Mouse (Mus musculus): ENCODE measurements at regions not wholly inside any gene's neighbourhood (a gene's known extent, or its start where the extent isn't known, plus 50 kb on each side); places are given as distances from the start of the nearest gene placed in this dataset.

- no peaks in the 10 kb centered on the region for H3K9me3 ChIP-seq (replicated peaks)
- peak overlapping the region; percentile 26 for H3K4me3 ChIP-seq (replicated peaks)
- H3K36me3 ChIP-seq, result no peaks in the 10 kb centered on the region
- WGBS, result 33% methylated on average over 13 of the region's 13 CpGs
- peak overlapping the region; percentile 53 for H3K4me2 ChIP-seq
- ATAC-seq (replicated peaks; ENCODE audit: low FRiP score), result peak; percentile 36; the same call in 1 of the 2 replicates
- no peak overlapping the region for H3K9ac ChIP-seq
- H3K27me3 ChIP-seq, result no peaks in the 10 kb centered on the region
- no peak overlapping the region for H3K27ac ChIP-seq
- peaks cover 10% of the 10 kb centered on the region; the same call in 1 of the 2 replicates for H3K4me1 ChIP-seq
Observed at GRCm38 (mm10) chr4:12655457-12656228, 483.8 kb upstream of the Fam92a start.

GRCm38 (mm10) chr4:12654568-12655456 is 483.0 kb upstream of the Fam92a start:
- H3K9ac ChIP-seq, result no peak overlapping the region
- H3K27ac ChIP-seq, result no peak overlapping the region
- peak; percentile 67 for ATAC-seq (replicated peaks; ENCODE audit: low FRiP score)
- H3K9me3 ChIP-seq (replicated peaks), result no peaks in the 10 kb centered on the region
- H3K4me2 ChIP-seq, result peak overlapping the region; percentile 53
- no peaks in the 10 kb centered on the region for H3K27me3 ChIP-seq
- peak overlapping the region; percentile 26 for H3K4me3 ChIP-seq (replicated peaks)
- 39% methylated on average over 12 of the region's 12 CpGs for WGBS
- peaks cover 10% of the 10 kb centered on the region; the same call in 1 of the 2 replicates for H3K4me1 ChIP-seq
- H3K36me3 ChIP-seq, result no peaks in the 10 kb centered on the region

DNA sequence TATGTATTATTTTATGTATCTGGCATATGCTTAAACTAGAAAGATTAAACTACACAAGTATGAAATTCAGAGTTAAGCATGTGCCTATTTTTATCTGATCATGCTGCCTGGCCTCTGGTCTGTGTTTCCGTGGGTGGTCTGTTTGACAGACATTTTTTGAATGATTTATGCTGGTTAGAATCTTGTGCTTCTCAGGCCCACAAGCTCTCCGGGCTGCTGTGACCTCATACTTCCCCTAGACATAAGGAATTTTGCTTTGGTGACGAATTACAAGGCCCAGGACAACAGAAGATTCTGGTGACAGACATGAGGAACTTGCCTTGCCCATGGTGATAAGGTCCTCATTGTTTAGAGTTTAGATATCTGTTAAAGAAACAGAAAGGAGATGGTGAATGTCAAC is 475.9 kb upstream of the Fam92a start:
- H3K36me3 ChIP-seq, result no peaks in the 10 kb centered on the region
- no peak for ATAC-seq (replicated peaks; ENCODE audit: low FRiP score)
- H3K9ac ChIP-seq, result no peak overlapping the region
- no peaks in the 10 kb centered on the region for H3K9me3 ChIP-seq (replicated peaks)
- WGBS, result 30% methylated on average over 3 of the region's 3 CpGs
- no peak overlapping the region for H3K27ac ChIP-seq
- H3K4me1 ChIP-seq, result peaks cover 2% of the 10 kb centered on the region; the same call in 1 of the 2 replicates
- no peak overlapping the region for H3K4me3 ChIP-seq (replicated peaks)
- H3K27me3 ChIP-seq, result no peaks in the 10 kb centered on the region
- no peak overlapping the region for H3K4me2 ChIP-seq

DNA sequence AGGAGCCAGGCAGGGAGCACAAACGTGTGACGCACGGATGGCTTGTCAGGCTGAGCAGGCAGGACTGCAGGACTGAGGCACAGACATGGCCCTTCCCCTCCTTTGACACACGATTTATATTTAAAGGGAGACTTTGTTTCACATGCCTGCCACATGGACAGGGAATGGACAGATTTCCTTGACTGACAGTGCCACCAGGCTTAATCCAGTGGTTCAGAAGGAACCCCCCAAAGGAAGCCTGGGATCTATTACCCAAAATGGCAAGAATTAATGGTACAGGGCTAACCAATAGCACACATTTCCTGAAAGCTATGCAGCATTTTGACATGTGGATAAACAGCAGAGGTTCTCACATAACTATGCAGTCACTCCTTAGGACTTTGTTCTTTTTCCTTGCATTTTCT is 470.7 kb upstream of the Fam92a start:
- Histone ChIP-seq H3K4me2 (no peak overlapping the region), H3K27me3 (no peaks in the 10 kb centered on the region), H3K9ac (no peak overlapping the region), H3K27ac (0 out of 2 replicates have a peak overlapping the region, but pooled peaks have one; percentile 24), H3K9me3 (replicated peaks) (no peaks in the 10 kb centered on the region), H3K4me1 (peaks cover 7% of the 10 kb centered on the region; the same call in 1 of the 2 replicates), H3K36me3 (no peaks in the 10 kb centered on the region), H3K4me3 (replicated peaks) (no peak overlapping the region)
- peak; percentile 86 for ATAC-seq (replicated peaks; ENCODE audit: low FRiP score)
- 12% methylated on average over 4 of the region's 4 CpGs for WGBS

DNA sequence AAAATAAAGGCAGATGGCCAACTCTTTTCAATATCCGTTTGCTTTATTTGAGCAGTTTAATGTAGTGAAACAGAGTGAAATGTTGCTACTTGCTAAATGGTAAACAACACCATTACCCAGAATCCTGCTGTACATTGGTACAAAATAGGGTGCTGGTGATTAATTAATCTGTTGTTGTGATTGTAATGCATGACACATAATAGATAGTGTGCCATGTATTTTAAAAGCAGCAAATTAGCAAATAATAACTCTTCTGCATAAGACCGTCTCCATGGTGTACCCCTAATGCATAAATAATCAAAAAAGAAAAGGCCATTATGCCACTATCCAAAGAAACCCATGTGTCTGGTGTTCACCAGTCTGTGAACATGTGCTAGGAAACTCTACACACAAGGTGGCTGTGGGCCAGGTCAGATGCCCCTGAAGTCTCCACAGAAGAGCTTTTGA is 457.6 kb upstream of the Fam92a start:
- Histone ChIP-seq H3K27me3 (no peaks in the 10 kb centered on the region), H3K9ac (no peak overlapping the region), H3K4me2 (no peak overlapping the region), H3K36me3 (no peaks in the 10 kb centered on the region), H3K4me1 (no peaks in the 10 kb centered on the region), H3K27ac (no peak overlapping the region), H3K9me3 (replicated peaks) (no peaks in the 10 kb centered on the region), H3K4me3 (replicated peaks) (no peak overlapping the region)
- WGBS, result 64% methylated on average over 2 of the region's 2 CpGs
- no peak for ATAC-seq (replicated peaks; ENCODE audit: low FRiP score)

DNA sequence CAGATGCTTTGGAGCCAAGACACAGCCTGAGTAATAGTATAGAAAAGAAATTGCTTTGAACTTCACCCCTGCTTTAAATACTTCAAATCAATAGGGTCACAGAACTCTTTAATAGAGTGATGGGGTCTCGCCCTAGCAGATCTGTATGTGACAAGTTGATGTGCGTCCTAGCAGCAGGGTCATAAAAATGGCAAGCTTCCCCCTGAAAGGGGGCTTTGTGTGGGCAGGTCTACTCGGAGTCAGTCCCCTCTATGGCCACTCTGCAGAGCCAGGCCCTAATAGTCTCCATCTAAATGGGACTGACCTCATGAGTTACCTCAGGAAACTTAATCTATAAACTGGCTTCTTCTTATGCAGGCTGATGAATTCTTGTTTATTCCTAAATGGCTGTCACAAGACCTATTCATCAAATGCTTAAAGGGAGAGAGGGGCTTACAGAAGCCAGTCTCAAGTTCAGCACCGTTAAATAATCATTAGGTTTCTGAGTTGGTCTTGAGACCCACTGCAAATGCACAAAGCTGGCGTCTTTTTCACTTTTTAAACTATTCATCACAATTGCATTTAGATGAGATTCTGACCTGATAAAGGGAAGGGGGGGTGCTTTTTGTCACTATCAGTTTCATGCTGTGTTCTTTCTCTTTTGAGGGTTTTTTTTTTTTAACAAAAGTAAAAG is 457.0 kb upstream of the Fam92a start:
- Histone ChIP-seq H3K27me3 (no peaks in the 10 kb centered on the region), H3K9ac (no peak overlapping the region), H3K4me3 (replicated peaks) (no peak overlapping the region), H3K36me3 (no peaks in the 10 kb centered on the region), H3K9me3 (replicated peaks) (no peaks in the 10 kb centered on the region), H3K4me2 (no peak overlapping the region), H3K4me1 (no peaks in the 10 kb centered on the region), H3K27ac (no peak overlapping the region)
- no peak for ATAC-seq (replicated peaks; ENCODE audit: low FRiP score)
- 25% methylated on average over 5 of the region's 5 CpGs for WGBS

DNA sequence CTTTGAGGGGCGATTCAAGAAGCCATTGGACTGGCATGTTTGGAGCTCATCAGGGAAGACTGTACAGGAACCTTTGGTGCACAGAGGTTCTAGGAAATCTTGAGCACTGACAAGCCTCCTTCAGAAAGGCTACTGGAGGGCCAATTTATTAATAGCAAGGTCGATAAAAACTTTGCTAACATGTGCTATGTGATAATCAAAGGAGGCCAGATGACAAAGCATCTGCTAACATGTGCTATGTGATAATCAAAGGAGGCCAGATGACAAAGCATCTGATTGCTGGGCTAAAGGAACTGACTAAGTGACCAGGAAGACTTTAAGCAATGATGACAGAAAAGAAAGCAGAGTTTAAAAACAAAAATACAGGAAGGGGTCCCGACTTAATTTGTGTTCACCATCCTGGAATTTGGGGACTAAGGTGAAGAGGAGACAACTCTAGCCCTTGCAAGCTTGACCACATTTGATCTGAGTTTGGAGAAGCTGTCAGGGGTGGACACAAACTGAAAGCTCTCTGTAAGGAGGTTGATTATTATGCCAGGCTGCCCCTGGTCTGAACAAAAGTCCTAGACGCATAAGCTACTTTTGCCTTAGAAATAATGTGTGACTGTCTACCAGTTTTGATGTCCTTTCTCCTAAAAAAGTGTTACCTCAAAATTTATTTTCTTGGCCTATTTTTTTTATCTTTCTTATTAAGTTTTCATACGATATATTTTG is 455.5 kb upstream of the Fam92a start:
- H3K27ac ChIP-seq, result no peak overlapping the region
- no peaks in the 10 kb centered on the region for H3K9me3 ChIP-seq (replicated peaks)
- H3K27me3 ChIP-seq, result no peaks in the 10 kb centered on the region
- 86% methylated on average over 5 of the region's 5 CpGs for WGBS
- no peak overlapping the region for H3K9ac ChIP-seq
- H3K36me3 ChIP-seq, result no peaks in the 10 kb centered on the region
- no peaks in the 10 kb centered on the region for H3K4me1 ChIP-seq
- no peak for ATAC-seq (replicated peaks; ENCODE audit: low FRiP score)
- no peak overlapping the region for H3K4me2 ChIP-seq
- no peak overlapping the region for H3K4me3 ChIP-seq (replicated peaks)

- Histone ChIP-seq H3K36me3 (no peaks in the 10 kb centered on the region), H3K27me3 (no peaks in the 10 kb centered on the region), H3K4me2 (no peak overlapping the region), H3K9me3 (replicated peaks) (no peaks in the 10 kb centered on the region), H3K4me3 (replicated peaks) (no peak overlapping the region), H3K4me1 (no peaks in the 10 kb centered on the region), H3K9ac (no peak overlapping the region), H3K27ac (no peak overlapping the region)
- no peak for ATAC-seq (replicated peaks; ENCODE audit: low FRiP score)
- WGBS, result 84% methylated on average over 4 of the region's 4 CpGs
Observed at GRCm38 (mm10) chr4:12620756-12621270, 449.0 kb upstream of the Fam92a start.

DNA sequence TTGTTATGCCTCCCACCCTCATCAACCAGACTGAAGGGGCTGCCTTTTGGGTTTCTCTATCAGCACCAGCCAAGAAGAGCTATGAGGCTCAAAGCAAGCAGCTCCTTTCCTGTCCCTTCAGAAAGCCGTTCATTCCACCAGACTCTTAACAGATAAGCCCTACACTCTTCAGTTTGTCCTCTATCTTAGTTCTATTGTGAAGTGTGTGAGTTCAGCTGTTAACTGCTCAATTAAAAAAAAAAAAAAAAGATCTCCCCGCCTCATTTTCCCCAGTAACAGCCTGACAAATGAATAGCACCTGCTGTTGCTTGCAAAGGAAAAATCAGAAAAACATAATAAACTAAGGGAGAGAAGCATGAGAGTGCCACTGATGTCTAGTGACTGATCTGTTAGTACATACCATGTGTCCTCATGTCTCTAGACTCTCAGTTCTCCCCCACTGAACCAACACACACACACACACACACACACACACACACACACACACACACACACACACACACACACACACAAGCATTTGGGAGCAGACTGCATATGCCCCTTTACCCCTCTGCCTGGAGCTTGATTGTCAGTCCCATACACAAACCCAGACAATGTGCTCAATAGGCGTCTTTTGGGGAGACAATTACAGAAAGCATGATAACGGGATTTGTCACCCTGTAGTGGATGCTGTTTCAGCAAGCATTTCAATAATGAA is 448.4 kb upstream of the Fam92a start:
- no peak overlapping the region for H3K4me3 ChIP-seq (replicated peaks)
- no peak overlapping the region for H3K9ac ChIP-seq
- no peaks in the 10 kb centered on the region for H3K9me3 ChIP-seq (replicated peaks)
- no peaks in the 10 kb centered on the region for H3K4me1 ChIP-seq
- no peak overlapping the region for H3K4me2 ChIP-seq
- WGBS, result 76% methylated on average over 4 of the region's 4 CpGs
- no peaks in the 10 kb centered on the region for H3K36me3 ChIP-seq
- H3K27ac ChIP-seq, result no peak overlapping the region
- H3K27me3 ChIP-seq, result no peaks in the 10 kb centered on the region
- ATAC-seq (replicated peaks; ENCODE audit: low FRiP score), result no peak

DNA sequence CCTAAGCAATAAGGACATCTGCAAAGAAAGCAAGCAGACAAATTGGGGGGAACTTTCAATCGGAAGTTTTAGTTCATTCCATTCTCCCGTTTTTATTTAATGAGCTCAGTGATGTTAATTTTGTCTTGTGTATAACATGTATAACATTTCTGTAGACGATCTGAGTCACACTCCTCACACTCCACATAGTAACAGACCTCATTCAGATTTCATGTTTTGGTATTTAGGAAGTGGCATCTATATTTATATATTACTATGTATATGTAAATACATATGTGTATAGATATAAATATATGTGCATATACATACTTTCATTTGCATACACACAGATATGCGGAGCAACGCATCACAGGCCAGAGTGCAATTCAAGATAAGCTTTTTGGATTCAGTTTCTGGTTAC is 444.9 kb upstream of the Fam92a start:
- Histone ChIP-seq H3K4me2 (no peak overlapping the region), H3K4me3 (replicated peaks) (no peak overlapping the region), H3K27ac (no peak overlapping the region), H3K36me3 (no peaks in the 10 kb centered on the region), H3K4me1 (no peaks in the 10 kb centered on the region), H3K9me3 (replicated peaks) (no peaks in the 10 kb centered on the region), H3K9ac (no peak overlapping the region), H3K27me3 (no peaks in the 10 kb centered on the region)
- no peak for ATAC-seq (replicated peaks; ENCODE audit: low FRiP score)
- WGBS, result 83% methylated on average over 5 of the region's 5 CpGs

GRCm38 (mm10) chr4:12611511-12611910 is 439.7 kb upstream of the Fam92a start:
- no peak overlapping the region for H3K4me3 ChIP-seq (replicated peaks)
- no peaks in the 10 kb centered on the region for H3K9me3 ChIP-seq (replicated peaks)
- no peak overlapping the region for H3K4me2 ChIP-seq
- H3K27me3 ChIP-seq, result no peaks in the 10 kb centered on the region
- no peaks in the 10 kb centered on the region for H3K36me3 ChIP-seq
- 74% methylated on average over 5 of the region's 5 CpGs for WGBS
- H3K27ac ChIP-seq, result no peak overlapping the region
- no peak overlapping the region for H3K9ac ChIP-seq
- H3K4me1 ChIP-seq, result no peaks in the 10 kb centered on the region
- ATAC-seq (replicated peaks; ENCODE audit: low FRiP score), result no peak
